Mouse (Mus musculus): Measurements from ENCODE around the gene Znhit1. TPM values are rescaled to one million over a fixed set of nuclear protein-coding genes. Genes with fewer than 3 reads are reported as not detected.

The Znhit1 gene
- polyA plus RNA-seq, 1 experiment from 2014 or later: 156 TPM

DNA sequence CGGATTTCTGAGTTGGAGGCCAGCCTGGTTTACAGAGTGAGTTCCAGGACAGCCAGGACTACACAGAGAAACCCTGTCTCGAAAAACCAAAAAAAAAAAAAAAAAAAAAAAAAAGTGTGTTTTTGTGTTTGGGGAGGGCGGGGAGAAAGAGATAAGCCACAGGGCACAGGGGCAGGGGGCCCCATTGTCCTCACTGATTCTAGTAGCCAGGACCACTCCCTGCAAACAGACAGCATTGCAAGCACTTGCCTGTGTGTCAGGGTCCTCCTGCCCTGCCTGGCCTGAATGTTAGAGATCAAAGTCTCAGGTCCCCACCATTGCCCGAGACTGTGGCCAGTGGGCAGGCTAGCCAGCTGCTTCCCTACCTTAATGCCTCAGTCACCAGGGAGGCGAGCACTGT is 11.6 kb upstream of the Znhit1 start:
- Histone ChIP-seq H3K4me1 (ENCODE audit: control insufficient read depth, insufficient read depth, low read depth, low read length) (no peaks in the 10 kb centered on the region), H3K4me2 (ENCODE audit: low read length) (no peak overlapping the region), H3K36me3 (ENCODE audit: control insufficient read depth, insufficient read depth, low read length) (peaks cover 15% of the 10 kb centered on the region), H3K4me3 (ENCODE audit: low read length) (no peak overlapping the region), H3K9me3 (ENCODE audit: control insufficient read depth, low read length) (no peaks in the 10 kb centered on the region), H3K27ac (ENCODE audit: low read depth, low read length) (no peak overlapping the region), H3K27me3 (replicated peaks; ENCODE audit: control insufficient read depth, insufficient read depth, low read length) (no peaks in the 10 kb centered on the region), H3K9ac (ENCODE audit: low read depth, low read length) (no peak overlapping the region)
- no peak for ATAC-seq
- WGBS: 92% methylated on average over 4 of the region's 5 CpGs

DNA sequence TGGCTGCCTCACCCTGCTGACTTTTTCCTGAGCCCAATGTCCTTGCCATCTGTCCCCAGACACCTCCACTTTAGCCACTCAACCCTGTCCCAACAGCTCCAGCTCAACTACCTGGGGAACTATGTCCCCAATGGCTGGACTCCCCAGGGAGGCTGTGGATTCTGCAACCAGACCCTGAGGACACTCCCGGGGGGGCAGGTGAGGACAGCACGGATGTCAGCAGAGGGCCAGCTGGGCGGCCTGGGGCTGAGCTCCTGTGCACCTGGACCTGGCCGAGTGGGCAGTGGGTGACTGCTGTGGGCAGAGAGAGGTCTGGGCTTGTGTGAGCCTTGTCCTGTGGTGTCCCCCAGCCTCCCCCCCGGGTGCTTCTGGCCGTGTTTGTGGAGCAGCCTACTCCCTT is 2.0 kb upstream of the Znhit1 start:
- Histone ChIP-seq H3K4me2 (ENCODE audit: low read length) (no peak overlapping the region), H3K27ac (ENCODE audit: low read depth, low read length) (no peak overlapping the region), H3K9ac (ENCODE audit: low read depth, low read length) (no peak overlapping the region), H3K4me1 (ENCODE audit: control insufficient read depth, insufficient read depth, low read depth, low read length) (peaks cover 15% of the 10 kb centered on the region), H3K36me3 (ENCODE audit: control insufficient read depth, insufficient read depth, low read length) (peaks cover 50% of the 10 kb centered on the region), H3K4me3 (ENCODE audit: low read length) (no peak overlapping the region), H3K27me3 (replicated peaks; ENCODE audit: control insufficient read depth, insufficient read depth, low read length) (no peaks in the 10 kb centered on the region), H3K9me3 (ENCODE audit: control insufficient read depth, low read length) (no peaks in the 10 kb centered on the region)
- 97% methylated on average over 6 of the region's 6 CpGs for WGBS
- ATAC-seq: no peak

DNA sequence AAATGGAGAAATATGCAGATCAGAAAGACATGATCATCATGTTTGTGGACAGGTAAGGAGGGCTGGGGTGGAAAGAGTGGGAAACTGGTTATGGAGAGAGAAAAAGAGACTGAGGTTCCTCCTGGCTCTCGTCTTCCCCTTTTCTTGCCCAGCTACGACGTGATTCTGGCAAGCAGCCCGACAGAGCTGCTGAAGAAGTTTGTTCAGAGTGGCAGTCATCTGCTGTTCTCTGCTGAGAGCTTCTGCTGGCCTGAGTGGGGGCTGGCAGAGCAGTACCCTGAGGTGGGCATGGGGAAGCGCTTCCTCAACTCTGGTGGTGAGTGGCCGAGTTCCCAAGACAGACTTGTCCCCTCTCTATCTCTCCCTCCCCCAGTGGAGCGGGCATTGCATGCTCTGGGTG is 599 bp upstream of the Znhit1 start:
- peaks cover 38% of the 10 kb centered on the region for H3K36me3 ChIP-seq (ENCODE audit: control insufficient read depth, insufficient read depth, low read length)
- 66% methylated on average over 5 of the region's 7 CpGs for WGBS
- H3K9me3 ChIP-seq (ENCODE audit: control insufficient read depth, low read length): no peaks in the 10 kb centered on the region
- peak overlapping the region; percentile 62 for H3K4me2 ChIP-seq (ENCODE audit: low read length)
- H3K4me1 ChIP-seq (ENCODE audit: control insufficient read depth, insufficient read depth, low read depth, low read length): peaks cover 15% of the 10 kb centered on the region
- H3K27me3 ChIP-seq (replicated peaks; ENCODE audit: control insufficient read depth, insufficient read depth, low read length): no peaks in the 10 kb centered on the region
- H3K9ac ChIP-seq (ENCODE audit: low read depth, low read length): peak overlapping the region; percentile 79
- peak overlapping the region; percentile 59 for H3K4me3 ChIP-seq (ENCODE audit: low read length)
- peak overlapping the region; percentile 24 for H3K27ac ChIP-seq (ENCODE audit: low read depth, low read length)
- no peak for ATAC-seq

DNA sequence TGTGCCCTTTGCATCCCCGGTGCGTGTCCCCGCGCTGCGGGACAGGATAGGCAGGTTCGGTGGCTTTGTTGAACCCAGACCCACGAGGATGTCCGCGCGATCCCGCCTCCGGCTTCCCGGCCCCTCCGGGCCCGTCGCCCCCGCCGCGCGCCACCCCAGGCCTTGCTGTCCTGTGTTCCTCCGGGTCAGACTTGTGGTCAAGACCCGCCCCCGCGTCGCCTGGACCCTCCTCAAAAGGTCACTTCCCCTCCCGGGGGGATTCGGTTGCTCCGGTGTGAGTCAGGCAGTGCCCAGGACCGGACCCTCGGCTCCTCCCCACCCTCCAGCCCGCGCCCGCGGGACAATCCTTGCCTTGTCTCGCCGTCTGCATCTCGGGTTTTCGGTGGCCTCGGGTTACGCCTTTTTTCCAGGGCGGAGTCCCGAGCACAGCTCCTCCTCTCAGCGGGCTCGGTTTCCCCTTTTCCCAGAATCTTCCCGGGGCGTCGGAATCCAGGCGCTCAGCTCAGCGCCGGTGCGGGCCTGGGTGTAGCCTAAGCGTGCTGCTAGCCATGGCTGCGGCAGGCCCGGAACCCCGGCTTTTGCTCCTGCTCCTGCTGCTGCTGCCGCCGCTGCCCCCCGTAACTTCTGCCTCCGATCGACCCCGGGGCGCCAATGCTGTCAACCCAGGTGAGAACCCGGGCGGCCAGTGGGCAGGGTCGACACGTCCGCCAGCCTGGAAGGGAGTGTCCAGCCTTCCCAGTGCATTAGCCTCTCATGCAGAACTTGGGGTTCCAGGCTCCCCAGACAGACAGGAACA is 485 bp downstream of the Znhit1 start:
- ATAC-seq: peak; percentile 65
- under 1% methylated on average over 66 of the region's 67 CpGs for WGBS
- Histone ChIP-seq H3K9me3 (ENCODE audit: control insufficient read depth, low read length) (no peaks in the 10 kb centered on the region), H3K9ac (ENCODE audit: low read depth, low read length) (peak overlapping the region; percentile 79), H3K4me3 (ENCODE audit: low read length) (peak overlapping the region; percentile 59), H3K27ac (ENCODE audit: low read depth, low read length) (peak overlapping the region; percentile 86), H3K4me1 (ENCODE audit: control insufficient read depth, insufficient read depth, low read depth, low read length) (peaks cover 15% of the 10 kb centered on the region), H3K36me3 (ENCODE audit: control insufficient read depth, insufficient read depth, low read length) (peaks cover 30% of the 10 kb centered on the region), H3K4me2 (ENCODE audit: low read length) (peak overlapping the region; percentile 62), H3K27me3 (replicated peaks; ENCODE audit: control insufficient read depth, insufficient read depth, low read length) (no peaks in the 10 kb centered on the region)

DNA sequence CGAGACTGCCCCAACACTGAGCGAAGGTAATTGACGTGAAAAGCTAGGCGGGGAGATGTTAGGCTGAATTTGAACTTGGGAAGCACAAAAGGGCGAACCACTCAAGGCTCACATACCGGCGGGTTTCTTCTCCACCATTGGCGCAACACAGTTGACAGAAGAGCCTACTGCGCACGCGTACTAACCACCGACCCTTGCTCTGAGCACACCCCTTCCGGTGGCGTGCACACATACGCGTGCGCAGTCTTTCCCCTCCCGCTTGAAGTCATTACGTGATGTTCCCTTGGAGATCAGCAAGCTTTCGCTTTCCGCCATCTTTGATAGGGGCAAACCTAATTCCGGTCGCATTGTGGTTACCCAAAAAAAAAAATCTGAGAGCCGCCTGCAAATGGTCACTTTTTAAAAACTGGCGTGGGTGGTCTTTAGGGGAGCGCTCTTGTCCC is 1.1 kb downstream of the Znhit1 start, which contains the start of gene Plod3:
TSS of gene Plod3 (plus strand) at position 325 of the 443 bp plus-strand sequence.
- no peaks in the 10 kb centered on the region for H3K27me3 ChIP-seq (replicated peaks; ENCODE audit: control insufficient read depth, insufficient read depth, low read length)
- H3K4me1 ChIP-seq (ENCODE audit: control insufficient read depth, insufficient read depth, low read depth, low read length): peaks cover 15% of the 10 kb centered on the region
- H3K4me2 ChIP-seq (ENCODE audit: low read length): peak within 1 kb of the TSS; percentile 62
- H3K9me3 ChIP-seq (ENCODE audit: control insufficient read depth, low read length): no peaks in the 10 kb centered on the region
- peaks cover 30% of the 10 kb centered on the region for H3K36me3 ChIP-seq (ENCODE audit: control insufficient read depth, insufficient read depth, low read length)
- under 1% methylated on average over 26 of the region's 26 CpGs for WGBS
- H3K4me3 ChIP-seq (ENCODE audit: low read length): peak within 1 kb of the TSS; percentile 59
- peak within 1 kb of the TSS; percentile 86 for H3K27ac ChIP-seq (ENCODE audit: low read depth, low read length)
- H3K9ac ChIP-seq (ENCODE audit: low read depth, low read length): peak within 1 kb of the TSS; percentile 79
- ATAC-seq: peak; percentile 91

DNA sequence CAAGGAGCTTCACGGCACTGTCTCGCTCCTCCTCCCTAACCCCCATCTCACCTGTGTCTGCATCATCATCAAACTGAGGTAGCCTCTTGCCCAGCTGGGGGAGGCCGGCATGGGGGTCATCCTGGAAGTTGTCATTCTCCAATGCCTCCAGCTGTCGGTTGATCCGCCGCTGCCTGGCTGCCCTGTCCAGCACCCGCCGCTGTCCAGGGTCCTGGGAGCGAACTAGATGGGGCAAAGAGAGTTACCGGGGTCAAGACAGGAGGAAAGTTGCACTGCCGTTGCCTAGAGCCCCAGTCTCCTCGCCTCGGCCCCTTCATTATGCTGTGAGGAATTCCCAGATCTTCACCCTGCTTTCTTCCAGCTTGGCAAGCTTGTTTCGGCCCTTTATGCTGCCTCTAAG is 3.0 kb downstream of the Znhit1 start:
- no peak for ATAC-seq
- Histone ChIP-seq H3K27ac (ENCODE audit: low read depth, low read length) (no peak overlapping the region), H3K4me1 (ENCODE audit: control insufficient read depth, insufficient read depth, low read depth, low read length) (peaks cover 15% of the 10 kb centered on the region), H3K9ac (ENCODE audit: low read depth, low read length) (no peak overlapping the region), H3K36me3 (ENCODE audit: control insufficient read depth, insufficient read depth, low read length) (peaks cover 21% of the 10 kb centered on the region), H3K9me3 (ENCODE audit: control insufficient read depth, low read length) (no peaks in the 10 kb centered on the region), H3K4me3 (ENCODE audit: low read length) (no peak overlapping the region), H3K27me3 (replicated peaks; ENCODE audit: control insufficient read depth, insufficient read depth, low read length) (no peaks in the 10 kb centered on the region), H3K4me2 (ENCODE audit: low read length) (no peak overlapping the region)
- WGBS: 65% methylated on average over 14 of the region's 14 CpGs

DNA sequence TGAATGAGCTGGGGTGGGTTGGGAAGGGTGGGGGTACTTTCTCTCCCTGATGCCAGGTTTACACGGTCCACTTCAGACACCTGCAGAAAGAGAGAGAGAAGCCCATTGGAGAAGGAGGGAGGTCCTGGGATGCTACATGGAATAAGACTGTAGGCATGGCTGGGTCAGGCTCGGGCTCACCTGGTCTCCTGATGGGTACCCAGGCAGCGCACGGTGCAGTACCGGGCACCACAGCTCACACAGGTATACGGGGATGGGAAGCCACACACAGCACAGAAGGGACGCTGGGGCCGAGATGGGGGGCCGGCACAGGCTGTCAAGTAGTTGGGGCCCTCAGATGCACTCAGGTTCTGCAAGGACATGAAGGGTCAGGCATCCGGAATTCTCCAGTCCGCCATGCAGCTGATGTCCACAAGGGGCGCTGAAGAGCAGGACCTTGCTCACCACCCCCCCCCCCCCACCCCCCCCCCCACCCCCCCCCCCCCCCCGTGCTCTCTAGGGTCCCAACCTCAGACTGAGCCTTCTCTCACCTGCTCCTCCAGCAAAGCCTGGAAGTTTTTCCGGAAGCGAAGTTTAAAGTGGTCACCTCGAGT is 5.4 kb downstream of the Znhit1 start:
- 46% methylated on average over 14 of the region's 16 CpGs for WGBS
- ATAC-seq: no peak

DNA sequence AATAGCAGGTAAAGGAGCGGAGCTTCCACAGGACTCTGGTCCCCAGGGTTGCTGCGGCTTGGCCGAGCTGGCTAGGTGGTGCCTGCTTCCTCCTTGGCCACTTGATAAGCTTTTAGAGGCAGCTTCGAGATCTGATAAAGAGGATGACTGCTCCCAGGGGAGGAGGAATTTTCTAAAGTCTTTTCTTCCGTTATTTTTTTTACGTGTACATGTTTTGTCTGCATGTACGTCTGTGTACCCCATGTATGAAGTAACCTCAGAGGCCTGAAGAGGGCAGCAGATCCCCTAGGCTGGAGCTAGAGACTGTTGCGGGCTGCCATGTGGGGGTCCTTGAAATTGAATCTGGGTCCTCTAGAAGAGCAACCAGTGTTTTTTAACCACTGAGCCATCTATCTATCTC is 6.8 kb downstream of the Znhit1 start:
- Histone ChIP-seq H3K27ac (ENCODE audit: low read depth, low read length) (no peak overlapping the region), H3K27me3 (replicated peaks; ENCODE audit: control insufficient read depth, insufficient read depth, low read length) (no peaks in the 10 kb centered on the region), H3K9me3 (ENCODE audit: control insufficient read depth, low read length) (no peaks in the 10 kb centered on the region), H3K9ac (ENCODE audit: low read depth, low read length) (no peak overlapping the region), H3K4me2 (ENCODE audit: low read length) (no peak overlapping the region), H3K4me3 (ENCODE audit: low read length) (no peak overlapping the region), H3K36me3 (ENCODE audit: control insufficient read depth, insufficient read depth, low read length) (peaks cover 16% of the 10 kb centered on the region), H3K4me1 (ENCODE audit: control insufficient read depth, insufficient read depth, low read depth, low read length) (peaks cover 5% of the 10 kb centered on the region)
- WGBS: 84% methylated on average over 8 of the region's 8 CpGs
- no peak for ATAC-seq

More for the DNA sequence above, 5.4 kb downstream of the Znhit1 start:
- H3K4me2 ChIP-seq (ENCODE audit: low read length): no peak overlapping the region
- no peaks in the 10 kb centered on the region for H3K9me3 ChIP-seq (ENCODE audit: control insufficient read depth, low read length)
- no peak overlapping the region for H3K9ac ChIP-seq (ENCODE audit: low read depth, low read length)
- no peaks in the 10 kb centered on the region for H3K27me3 ChIP-seq (replicated peaks; ENCODE audit: control insufficient read depth, insufficient read depth, low read length)
- peaks cover 8% of the 10 kb centered on the region for H3K4me1 ChIP-seq (ENCODE audit: control insufficient read depth, insufficient read depth, low read depth, low read length)
- no peak overlapping the region for H3K4me3 ChIP-seq (ENCODE audit: low read length)
- no peak overlapping the region for H3K27ac ChIP-seq (ENCODE audit: low read depth, low read length)
- H3K36me3 ChIP-seq (ENCODE audit: control insufficient read depth, insufficient read depth, low read length): peaks cover 16% of the 10 kb centered on the region

DNA sequence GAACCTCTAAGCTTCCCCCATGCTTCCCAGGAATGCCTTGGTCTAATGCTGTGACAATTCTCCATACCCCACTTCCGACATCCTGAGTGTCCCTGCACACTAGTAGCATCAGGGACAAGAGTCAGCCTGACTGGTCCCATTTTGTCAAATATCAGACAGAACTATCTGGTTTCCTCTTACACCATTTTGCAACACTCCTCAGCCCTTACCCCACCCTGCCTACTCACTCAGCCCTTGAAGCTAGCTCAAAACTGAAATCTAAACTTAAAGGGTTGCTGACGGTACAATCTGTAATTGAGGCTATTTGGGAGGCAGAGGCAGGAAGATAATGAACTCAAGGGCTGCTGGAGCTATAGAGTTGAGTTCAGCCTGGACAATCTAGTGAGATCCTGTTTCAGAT is 8.1 kb downstream of the Znhit1 start:
- H3K4me1 ChIP-seq (ENCODE audit: control insufficient read depth, insufficient read depth, low read depth, low read length): no peaks in the 10 kb centered on the region
- no peak overlapping the region for H3K4me3 ChIP-seq (ENCODE audit: low read length)
- H3K36me3 ChIP-seq (ENCODE audit: control insufficient read depth, insufficient read depth, low read length): peaks cover 16% of the 10 kb centered on the region
- H3K9ac ChIP-seq (ENCODE audit: low read depth, low read length): no peak overlapping the region
- H3K27me3 ChIP-seq (replicated peaks; ENCODE audit: control insufficient read depth, insufficient read depth, low read length): no peaks in the 10 kb centered on the region
- H3K27ac ChIP-seq (ENCODE audit: low read depth, low read length): no peak overlapping the region
- no peak for ATAC-seq
- no peaks in the 10 kb centered on the region for H3K9me3 ChIP-seq (ENCODE audit: control insufficient read depth, low read length)
- no peak overlapping the region for H3K4me2 ChIP-seq (ENCODE audit: low read length)
- 88% methylated on average over 2 of the region's 2 CpGs for WGBS
